Mouse (Mus musculus): ENCODE measurements around the gene Dlg2.

GRCm38 (mm10) chr7:92454176-92454575, 1977.7 kb downstream of the Dlg2 start:
- TF ChIP-seq GATA1 (IDR thresholded peaks at IDR 0.05; ENCODE audit: borderline replicate concordance, low read length): no peak
- TF ChIP-seq FLI1 (IDR thresholded peaks at IDR 0.05; ENCODE audit: low read length): no peak
